Mouse (Mus musculus): ENCODE measurements around the gene Igfbp2. TPM values are rescaled to one million over a fixed set of nuclear protein-coding genes. Genes with fewer than 3 reads are reported as not detected.

Gene Igfbp2
- total RNA-seq (2021): 2.6 and 5.9 TPM in 2 replicates
- long read RNA-seq, transcript Igfbp2-201 (4 exons, 1,307 nt): major isoform, 137 of 143 reads
- long read RNA-seq, partial matches to known transcripts: 3 of 143 reads
- long read RNA-seq, other reads (novel, unspliced or antisense): 0 of 143 reads

- peak; percentile 47 for DNase-seq
Observed at GRCm38 (mm10) chr1:72823751-72824706, at the start of gene Igfbp2. Igfbp2 (plus strand) TSS chr1:72824503.

DNA sequence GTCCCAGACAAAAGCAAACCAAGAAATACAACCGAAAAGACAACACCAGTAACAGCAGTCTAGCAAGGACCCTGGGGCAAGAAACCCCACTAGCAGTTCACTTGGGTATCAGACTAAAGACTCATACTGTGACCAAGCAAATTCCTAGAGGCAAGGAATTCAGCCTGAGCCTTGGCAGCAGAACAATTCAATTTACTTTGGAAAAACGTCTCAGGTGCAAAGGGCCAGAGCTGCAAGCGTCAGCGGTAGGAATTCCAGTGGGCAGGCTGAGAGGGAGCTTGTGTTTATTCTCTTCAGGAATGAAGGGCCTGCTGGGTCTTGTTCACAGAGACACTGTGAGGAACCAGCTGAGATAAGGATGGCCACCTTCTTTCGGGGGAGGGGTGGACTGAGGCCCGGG lies 45.5 kb upstream of the Igfbp2 start:
- DNase-seq: no peak

- DNase-seq: no peak
Observed at GRCm38 (mm10) chr1:72780720-72781119, 43.6 kb upstream of the Igfbp2 start.

DNA sequence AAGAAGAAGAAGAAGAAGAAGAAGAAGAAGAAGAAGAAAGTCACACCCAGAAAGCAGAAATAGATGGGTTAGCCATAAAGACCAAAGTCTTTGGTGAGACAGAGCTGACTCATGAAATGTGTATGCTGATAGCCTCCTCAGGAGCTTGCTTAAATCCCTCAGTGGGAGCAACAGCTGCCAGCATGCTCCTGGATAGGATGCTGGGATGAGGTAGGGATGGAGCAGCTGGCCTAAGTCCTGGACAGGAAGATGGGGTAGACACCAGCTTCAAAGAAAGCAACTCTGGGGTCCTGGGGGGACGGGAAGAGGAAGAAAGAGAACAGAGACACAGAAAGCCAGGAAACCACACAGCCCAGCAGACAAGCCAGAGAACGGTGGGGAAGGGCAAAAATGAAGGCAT lies 41.0 kb upstream of the Igfbp2 start:
- DNase-seq: no peak

- no peak for DNase-seq
Observed at GRCm38 (mm10) chr1:72784018-72784417, 40.3 kb upstream of the Igfbp2 start.

GRCm38 (mm10) chr1:72790670-72791069 lies 33.6 kb upstream of the Igfbp2 start:
- DNase-seq: no peak

- no peak for DNase-seq
Observed at GRCm38 (mm10) chr1:72791743-72792142, 32.6 kb upstream of the Igfbp2 start.

DNA sequence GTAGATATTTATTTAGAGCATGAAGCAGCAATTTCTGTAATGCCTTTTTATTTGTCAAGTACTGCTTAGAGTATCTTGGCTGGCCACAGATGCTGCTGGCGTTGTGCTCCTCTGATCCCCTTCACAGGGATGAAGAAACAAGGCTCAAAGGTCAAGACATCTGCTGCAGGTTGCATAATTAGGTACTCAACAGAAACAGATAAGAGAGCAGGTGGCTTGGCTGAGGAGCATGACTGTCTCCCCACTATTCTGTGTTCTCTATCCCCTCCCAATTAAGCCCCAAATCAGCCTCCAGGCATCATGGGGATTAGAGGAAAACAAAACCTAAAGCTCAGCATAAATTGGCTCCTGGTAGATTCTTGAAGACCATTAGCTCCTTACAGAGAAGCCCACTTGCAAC lies 32.0 kb upstream of the Igfbp2 start:
- DNase-seq: no peak

DNA sequence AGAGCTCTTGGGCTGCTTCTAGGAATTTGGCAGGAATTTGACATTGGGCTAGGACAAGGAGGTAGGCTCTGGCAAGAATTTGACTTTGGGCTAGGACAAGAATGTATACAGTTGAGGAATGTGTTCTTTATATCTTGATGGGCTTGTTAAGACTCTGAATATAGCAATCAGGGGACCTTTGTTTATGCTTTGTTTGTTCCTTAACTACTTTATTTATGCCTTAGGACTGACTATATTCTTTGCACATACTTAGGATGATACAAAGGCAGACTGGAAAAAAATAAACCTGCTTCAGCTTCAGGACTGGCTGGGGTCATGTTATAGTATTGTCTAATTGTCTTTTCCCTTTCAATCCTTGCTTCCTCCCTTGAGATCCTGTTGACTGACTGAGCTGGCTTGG lies 31.1 kb upstream of the Igfbp2 start:
- no peak for DNase-seq

DNA sequence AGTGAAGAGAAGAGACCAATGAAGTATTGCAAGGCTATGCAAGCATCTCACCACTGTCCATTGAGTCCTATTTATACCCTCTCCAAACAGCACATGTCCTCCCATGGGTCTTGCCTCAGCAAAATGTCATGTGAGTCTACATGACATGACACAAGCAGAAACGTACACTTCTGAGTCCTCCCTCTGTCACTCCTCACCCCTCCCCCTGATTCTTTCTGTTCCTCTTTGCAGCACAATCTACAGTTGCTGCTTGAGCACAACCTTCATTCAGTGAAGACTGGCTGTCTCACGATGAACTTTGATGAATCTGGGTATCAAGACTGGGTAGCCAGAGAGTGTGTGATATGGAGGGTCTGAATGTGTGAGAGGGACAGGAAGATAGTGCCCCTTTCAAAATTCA lies 28.2 kb upstream of the Igfbp2 start:
- DNase-seq: no peak

DNA sequence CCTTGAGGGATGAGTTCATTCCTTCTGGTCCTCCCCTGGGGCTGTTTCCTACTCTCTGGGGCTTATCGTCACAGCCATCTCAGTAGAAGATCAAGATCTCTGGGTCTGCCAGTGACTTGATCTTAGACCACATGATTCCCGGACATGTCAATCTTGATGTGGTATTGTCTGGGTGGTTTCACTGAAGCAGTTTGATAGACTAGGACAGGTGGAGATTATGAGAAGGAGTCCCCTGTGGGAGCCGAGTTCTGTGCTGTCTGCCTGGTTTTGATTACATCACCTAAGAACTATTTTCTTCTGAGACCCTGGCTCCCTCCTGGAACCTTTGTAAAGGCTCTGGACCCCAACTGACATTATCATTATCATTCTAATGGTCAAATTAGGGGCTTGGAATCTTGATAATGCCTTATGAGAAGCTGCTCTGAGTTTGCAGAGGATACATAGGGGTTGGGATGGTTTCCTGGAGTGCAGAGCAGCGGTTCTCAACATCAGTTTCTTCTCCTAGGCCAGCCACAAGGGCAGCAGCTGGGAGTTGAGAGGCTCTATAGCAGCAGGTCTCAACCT lies 27.1 kb upstream of the Igfbp2 start:
- no peak for DNase-seq

DNA sequence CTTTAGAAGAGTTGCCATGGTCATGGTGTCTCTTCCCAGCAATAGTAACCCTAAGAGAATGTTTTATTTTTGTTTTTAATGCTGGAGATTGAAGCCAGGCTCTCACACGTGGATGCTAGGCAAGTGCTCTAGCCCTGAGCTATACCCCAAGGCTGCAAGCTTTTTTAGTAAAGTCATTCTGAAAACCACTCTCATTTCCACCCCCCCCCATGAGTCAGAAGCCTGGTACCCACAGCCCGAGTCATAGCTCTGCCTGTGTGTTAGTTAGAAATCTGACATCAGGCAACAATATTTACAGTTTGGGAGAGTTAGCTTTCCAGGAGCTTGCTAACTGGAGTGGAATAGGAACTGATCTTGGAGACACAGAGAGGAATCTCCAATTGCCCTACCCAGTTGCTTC lies 25.9 kb upstream of the Igfbp2 start:
- no peak for DNase-seq

- DNase-seq: no peak
Observed at GRCm38 (mm10) chr1:72804031-72804430, 20.3 kb upstream of the Igfbp2 start.

DNA sequence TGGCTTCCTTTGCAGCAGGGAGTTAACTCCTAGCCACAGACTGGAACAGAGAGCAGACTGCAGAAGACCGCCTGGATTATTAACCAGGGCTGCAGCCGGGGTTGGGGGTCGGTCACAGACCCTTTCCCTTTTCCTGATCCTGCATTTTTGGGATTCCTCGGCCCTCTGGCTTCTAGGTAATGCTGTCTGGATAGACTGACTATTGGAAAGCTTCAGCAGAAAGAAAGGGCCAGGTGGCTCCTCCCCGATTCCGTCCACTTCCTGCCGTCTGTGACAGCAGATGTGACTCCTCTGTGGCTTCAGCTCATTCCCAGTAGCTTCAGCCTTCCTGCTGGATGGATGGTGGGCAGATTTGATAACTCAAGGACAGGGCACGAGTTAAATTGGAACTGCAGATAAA lies 19.3 kb upstream of the Igfbp2 start:
- no peak for DNase-seq

- DNase-seq: no peak
Observed at GRCm38 (mm10) chr1:72805476-72806043, 18.7 kb upstream of the Igfbp2 start.

DNA sequence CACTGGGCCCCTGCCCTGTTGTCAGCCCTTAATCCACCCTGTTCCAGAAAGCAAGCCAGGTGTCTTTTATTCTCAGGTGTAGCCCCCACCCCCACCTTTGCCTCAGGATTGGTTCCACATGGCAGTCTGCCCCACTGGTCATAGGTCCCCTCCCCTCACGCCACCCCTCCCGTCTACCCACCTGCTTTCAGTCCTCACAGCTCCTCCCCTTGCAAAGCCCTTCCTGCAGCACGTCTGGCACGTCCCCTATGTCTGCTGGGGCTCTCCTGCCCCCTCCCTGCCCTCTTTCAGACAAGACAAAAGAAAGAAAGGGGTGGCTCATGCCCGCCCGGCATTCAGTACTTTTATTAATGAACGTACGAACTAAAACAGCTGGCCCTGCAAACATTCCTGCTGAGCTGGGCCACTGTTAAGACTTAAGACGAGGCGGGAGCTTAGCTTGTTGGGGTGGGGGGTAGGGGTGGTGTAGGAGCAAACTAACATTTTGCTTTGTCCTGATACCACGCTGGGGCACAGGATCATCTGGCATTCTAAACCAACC lies 18.2 kb upstream of the Igfbp2 start:
- DNase-seq: no peak

GRCm38 (mm10) chr1:72809304-72809703 lies 15.0 kb upstream of the Igfbp2 start:
- no peak for DNase-seq

DNA sequence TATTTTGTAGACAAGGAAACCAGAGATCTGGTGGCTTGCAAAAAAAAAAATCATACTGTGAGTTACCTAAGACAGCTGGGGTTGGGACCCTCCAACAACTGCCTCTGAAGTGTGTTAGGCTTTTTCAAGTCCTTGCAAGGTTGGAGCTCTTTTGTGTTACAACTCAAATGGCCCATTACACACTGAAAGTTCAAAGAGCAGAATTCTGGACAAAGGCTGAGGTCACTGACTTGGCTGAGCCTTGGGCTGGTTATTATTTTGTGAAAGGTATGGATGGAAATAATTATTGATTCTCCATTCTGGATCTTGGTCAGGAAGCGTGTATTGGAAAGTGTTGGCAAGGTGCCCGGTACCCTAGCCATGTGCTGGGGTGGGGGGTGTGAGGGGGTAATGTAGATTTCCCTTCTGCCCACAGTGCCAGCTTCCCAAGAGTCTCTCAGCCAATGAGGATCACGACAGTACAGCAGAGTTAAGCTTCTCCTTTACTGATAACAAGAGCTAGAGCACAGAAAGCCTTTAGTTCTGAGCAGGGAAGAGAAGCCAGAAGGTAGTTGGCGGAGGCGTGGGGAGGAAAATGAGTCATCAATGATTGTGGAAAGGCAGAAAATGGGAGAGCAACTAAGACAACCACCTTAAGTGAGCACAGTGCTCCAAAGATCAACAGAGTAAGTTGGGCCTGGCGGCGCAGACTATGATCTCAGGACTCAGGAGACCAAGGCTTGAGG lies 14.2 kb upstream of the Igfbp2 start:
- no peak for DNase-seq

DNA sequence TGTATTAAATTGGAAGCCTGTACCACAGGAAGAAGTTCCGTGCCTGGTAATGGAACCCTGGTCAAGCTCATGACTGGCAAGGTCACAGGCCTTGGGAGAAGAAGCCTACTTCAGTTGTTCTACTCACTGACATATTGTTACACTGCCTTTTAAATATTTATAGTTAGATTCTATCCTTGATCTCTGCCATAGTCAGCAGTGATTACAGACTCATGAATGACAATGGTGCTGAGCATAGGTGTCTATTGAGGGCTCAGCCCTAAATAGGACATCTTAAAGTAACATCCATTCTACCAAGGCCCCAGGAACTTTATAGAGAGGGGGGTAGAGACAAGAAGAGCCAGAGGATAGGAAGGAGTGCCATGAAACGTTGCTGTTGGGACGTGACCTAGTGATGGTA lies 13.2 kb upstream of the Igfbp2 start:
- DNase-seq: no peak

DNA sequence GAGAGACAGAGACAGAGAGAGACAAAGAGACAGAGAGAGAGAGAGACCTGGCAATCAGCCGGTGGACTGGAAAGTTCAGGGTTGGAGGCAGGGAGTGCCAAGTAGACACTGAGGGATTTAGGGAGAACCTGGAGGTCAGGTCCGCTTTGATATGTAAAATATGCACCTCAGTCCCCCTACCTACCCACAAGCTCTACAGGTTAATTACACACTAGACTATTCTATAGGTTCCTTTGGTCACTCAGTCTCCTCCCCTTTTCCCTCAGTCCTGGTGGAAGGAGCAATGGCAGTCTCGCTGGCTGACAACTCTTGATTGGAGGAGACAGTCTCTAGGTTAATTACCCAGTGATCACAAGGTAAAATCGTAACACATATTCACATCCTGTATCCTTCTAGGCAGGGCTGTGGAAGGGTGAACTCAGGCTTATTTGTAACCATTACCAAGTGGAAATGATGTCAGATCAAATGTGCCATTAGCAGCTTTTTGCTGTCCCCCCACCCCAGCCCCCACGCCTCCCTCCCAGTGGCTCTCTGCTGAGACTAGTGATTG lies 11.1 kb upstream of the Igfbp2 start:
- no peak for DNase-seq

DNA sequence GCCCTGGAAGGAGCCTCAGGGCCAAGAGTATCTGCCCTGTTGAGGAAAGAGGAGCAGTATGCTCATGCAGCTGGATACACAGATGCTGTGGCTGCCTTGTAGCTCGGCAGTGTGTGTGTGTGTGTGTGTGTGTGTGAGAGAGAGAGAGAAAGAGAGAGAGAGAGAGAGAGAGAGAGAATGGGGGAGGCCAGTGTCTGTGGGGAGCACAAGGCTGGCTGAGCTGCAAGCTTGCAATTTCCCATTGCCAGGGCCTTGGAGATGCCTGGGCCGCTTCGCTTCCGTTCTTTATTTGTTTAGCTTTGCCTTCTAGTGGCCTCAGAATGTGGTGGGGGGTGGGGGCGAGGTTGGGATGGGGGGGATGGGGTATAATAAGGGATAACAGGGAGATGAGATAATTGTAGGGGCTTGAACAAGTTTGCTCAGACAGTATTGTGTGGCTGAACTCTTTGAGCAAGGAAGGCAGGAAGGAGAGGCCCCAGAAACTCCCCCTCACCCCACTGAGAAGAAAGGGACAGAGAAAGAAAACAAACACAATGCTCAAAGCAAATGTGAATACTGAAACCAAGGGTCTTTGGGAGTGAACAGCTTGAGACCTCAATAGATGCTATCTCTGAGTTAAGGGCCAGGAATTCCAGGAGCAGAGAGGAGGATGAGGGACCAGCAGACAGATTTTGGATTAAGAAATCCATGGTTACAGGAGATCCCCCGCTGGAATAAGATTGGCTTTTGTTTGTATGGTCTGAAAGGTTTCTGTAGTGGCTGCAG lies 10.5 kb upstream of the Igfbp2 start:
- no peak for DNase-seq

Measured in adrenal gland, postnatal 25 days (tissue).